Mouse (Mus musculus) ES-Bruce4 (cell line): ENCODE results near the gene Slc30a7. TPM values are rescaled to one million over a fixed set of nuclear protein-coding genes. Genes with fewer than 3 reads are reported as not detected.

Experiments
- H3K27ac ChIP-seq: 2 replicates; pipeline ENCODE4 v1.5.1; 2012; ENCODE audit warnings: low read length, inconsistent platforms; ENCODE audit not compliant: insufficient read depth
- H3K27me3 ChIP-seq: 2 replicates; pipeline ENCODE4 v1.6.1; 2012; ENCODE audit warnings: mild to moderate bottlenecking, low read length, inconsistent platforms; ENCODE audit not compliant: control insufficient read depth, poor library complexity, insufficient read depth, severe bottlenecking
- H3K36me3 ChIP-seq: 2 replicates; pipeline ENCODE4 v1.6.1; 2012; ENCODE audit warnings: inconsistent platforms, mild to moderate bottlenecking, low read length, moderate library complexity; ENCODE audit not compliant: control insufficient read depth, poor library complexity, insufficient read depth, severe bottlenecking
- H3K4me1 ChIP-seq: one replicate; pipeline ENCODE4 v1.8.1; 2011; ENCODE audit warnings: low read length; ENCODE audit not compliant: control insufficient read depth, insufficient read depth
- H3K4me3 ChIP-seq: 2 replicates; pipeline ENCODE4 v1.5.1; 2011; ENCODE audit warnings: low read depth, mild to moderate bottlenecking, low read length
- H3K9ac ChIP-seq: 2 replicates; pipeline ENCODE4 v1.6.1; 2012; ENCODE audit warnings: low read depth, mild to moderate bottlenecking, inconsistent platforms; ENCODE audit not compliant: poor library complexity, severe bottlenecking
- H3K9me3 ChIP-seq: replicated peaks from 2 replicates; pipeline ENCODE4 v1.6.1; 2012; ENCODE audit warnings: mild to moderate bottlenecking, low read length, inconsistent platforms; ENCODE audit not compliant: control insufficient read depth, poor library complexity, insufficient read depth, severe bottlenecking
- CTCF ChIP-seq: IDR thresholded peaks from one replicate; pipeline ENCODE4 v1.8.1; 2011; ENCODE audit warnings: low read depth, low read length
- EP300 ChIP-seq: IDR thresholded peaks from 2 replicates; pipeline ENCODE4 v1.6.1; 2011; ENCODE audit warnings: low read depth, low read length; ENCODE audit not compliant: insufficient read depth
- POLR2A ChIP-seq: IDR thresholded peaks from one replicate; pipeline ENCODE4 v1.8.1; 2011; ENCODE audit warnings: low read length; ENCODE audit not compliant: insufficient read depth
- polyA plus RNA-seq: library from polyadenylated mRNA; stranded (reverse); fragments of >200 nt; gene quantifications from 2 replicates; pipeline ENCODE4 v1.2.4, GENCODE M21; 2011; ENCODE audit warnings: low read depth; ENCODE audit not compliant: missing spikeins, insufficient read depth, insufficient read length

Gene Slc30a7
- polyA plus RNA-seq, 1 experiment = 27.7 TPM

DNA sequence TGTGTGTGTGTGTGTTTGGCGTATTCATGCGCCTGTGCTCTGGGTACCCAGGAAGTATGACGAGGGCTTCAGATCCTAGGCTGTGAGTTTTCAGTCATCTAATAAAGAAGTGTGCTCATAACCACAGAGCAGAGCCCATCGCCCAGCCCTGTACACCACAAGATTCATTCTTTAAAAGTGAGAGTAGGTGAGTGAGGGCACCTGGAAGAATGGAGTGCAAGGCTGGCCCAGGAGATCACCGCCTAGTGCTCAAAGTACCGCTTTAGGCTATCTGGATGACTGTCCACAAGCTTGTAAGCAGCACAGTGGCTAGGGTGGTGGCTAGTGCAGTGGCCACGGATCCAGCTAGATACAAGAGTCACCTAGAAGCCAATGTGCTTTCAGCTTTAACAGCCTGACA lies 50.0 kb downstream of the Slc30a7 start:
- no peaks in the 10 kb centered on the region for H3K4me1 ChIP-seq
- TF ChIP-seq CTCF (no peak), POLR2A (no peak), EP300 (no peak)
- H3K27me3 ChIP-seq = no peaks in the 10 kb centered on the region
- H3K9ac ChIP-seq = no peak overlapping the region
- H3K9me3 ChIP-seq = no peaks in the 10 kb centered on the region
- peaks cover 8% of the 10 kb centered on the region; the same call in 1 of the 2 replicates for H3K36me3 ChIP-seq
- H3K4me3 ChIP-seq = no peak overlapping the region
- H3K27ac ChIP-seq = no peak overlapping the region

DNA sequence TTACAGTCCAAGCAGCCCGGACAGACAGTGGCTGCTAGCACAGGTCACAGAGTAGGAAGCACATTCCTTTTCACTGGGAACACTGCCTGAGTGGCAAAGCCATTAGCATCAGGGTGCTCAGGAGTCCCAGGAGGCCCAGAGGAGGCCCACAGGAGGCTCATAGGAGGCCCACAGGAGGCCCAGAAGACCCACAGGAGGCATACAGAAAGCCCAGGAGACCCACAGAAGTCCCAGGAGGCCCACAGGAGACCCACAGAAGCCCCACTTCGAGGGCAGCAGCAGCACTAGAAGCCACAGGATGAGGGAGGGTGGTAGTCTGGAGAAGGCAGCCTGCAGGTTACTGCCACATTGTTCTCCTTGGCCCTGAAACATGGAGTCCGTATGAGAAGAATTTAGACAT lies 54.1 kb downstream of the Slc30a7 start:
- no peak overlapping the region for H3K27ac ChIP-seq
- H3K4me1 ChIP-seq = no peaks in the 10 kb centered on the region
- H3K9ac ChIP-seq = no peak overlapping the region
- TF ChIP-seq EP300 (no peak), POLR2A (no peak), CTCF (no peak)
- H3K9me3 ChIP-seq = no peaks in the 10 kb centered on the region
- H3K27me3 ChIP-seq = no peaks in the 10 kb centered on the region
- H3K36me3 ChIP-seq = peaks cover 8% of the 10 kb centered on the region; the same call in 1 of the 2 replicates
- H3K4me3 ChIP-seq = no peak overlapping the region

DNA sequence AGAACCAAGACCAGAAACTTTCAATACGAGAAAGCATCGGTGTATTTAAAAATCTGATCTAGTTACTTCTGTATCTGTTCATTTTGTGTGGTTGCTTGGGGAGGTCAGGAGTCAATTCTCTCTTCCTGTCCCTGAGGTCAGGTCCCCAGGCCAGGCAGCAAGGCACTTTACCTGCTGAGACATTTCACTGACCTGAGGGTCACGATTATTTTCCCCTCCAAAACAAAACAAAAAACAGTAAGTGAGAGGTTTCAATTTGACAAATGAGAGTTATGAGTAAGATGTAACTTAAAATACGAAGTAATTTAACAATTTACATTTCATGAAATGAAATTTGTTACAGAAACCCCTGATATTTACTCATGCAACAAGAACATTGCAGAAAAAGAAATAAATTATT lies 54.9 kb downstream of the Slc30a7 start:
- Histone ChIP-seq H3K4me1 (no peaks in the 10 kb centered on the region), H3K9ac (no peak overlapping the region), H3K27me3 (no peaks in the 10 kb centered on the region), H3K9me3 (no peaks in the 10 kb centered on the region), H3K27ac (no peak overlapping the region), H3K4me3 (no peak overlapping the region), H3K36me3 (peaks cover 8% of the 10 kb centered on the region; the same call in 1 of the 2 replicates)
- TF ChIP-seq CTCF (no peak), EP300 (no peak), POLR2A (no peak)

DNA sequence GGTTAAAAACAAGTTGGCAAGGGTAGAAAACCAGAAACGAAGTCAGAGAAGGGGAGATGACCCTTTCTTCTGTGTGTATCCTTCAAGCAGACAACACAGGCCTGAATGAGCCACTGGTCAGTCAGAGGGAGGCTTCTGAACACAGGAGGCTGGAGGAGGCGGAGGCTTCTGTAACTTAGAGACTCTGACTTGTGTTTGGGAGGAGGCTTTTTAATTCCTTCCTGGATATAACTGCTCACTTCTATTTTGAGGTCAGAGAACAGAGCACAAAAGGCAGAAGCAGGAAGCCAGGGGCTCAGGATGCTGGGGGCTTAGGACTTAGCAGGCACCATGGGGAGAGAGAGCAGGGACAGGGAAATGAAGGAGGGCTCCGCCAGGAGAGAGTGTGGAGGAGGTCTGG lies 56.0 kb downstream of the Slc30a7 start:
- H3K4me3 ChIP-seq = no peak overlapping the region
- no peak overlapping the region for H3K9ac ChIP-seq
- peaks cover 8% of the 10 kb centered on the region; the same call in 1 of the 2 replicates for H3K36me3 ChIP-seq
- no peak for TF ChIP-seq CTCF
- TF ChIP-seq EP300 = no peak
- no peak for TF ChIP-seq POLR2A
- H3K27me3 ChIP-seq = no peaks in the 10 kb centered on the region
- H3K9me3 ChIP-seq = no peaks in the 10 kb centered on the region
- H3K4me1 ChIP-seq = no peaks in the 10 kb centered on the region
- no peak overlapping the region for H3K27ac ChIP-seq

DNA sequence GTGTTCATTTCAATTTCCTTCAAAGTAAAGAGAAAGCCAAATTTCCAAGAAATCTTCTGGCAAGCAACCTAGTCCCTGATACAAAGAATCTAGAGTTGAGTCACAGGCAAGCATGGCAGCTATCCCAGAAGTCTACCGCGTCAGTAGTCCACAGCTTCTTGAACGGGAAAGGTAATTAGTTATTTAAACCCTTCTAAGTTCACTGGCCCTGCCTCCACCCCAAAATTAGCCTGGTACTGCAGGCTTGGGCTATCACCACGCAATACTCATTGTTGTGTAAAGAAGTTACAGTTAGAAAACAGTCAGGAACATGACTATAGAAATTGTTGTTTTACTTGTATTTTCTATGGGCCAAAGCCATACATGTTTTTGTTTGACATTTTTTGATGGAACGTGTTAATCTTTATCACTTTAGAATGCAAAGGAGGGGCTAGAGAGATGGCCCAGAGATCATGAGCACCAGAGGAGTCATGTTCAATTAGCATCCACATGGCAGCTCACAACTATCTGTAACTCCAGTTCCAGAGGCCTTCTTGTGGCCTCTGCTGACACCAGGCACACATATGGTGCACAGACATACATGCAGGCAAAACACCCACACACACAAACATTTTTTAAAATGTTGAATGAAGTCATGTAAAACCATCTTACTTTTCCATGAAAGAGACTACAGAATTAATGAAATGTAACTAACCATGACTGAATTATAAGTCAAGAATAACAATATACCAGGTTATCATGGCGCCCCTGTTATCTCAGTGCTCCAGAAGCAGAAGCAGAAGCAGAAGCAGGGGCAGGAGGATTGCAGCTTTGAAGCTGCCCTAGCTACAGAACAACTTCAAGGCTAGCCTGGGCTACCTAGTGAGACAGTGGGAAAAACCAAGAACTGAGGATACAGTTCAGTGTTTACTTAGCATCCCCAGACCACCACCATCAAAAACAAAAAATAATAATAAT lies 57.0 kb downstream of the Slc30a7 start:
- H3K9ac ChIP-seq = no peak overlapping the region
- H3K4me1 ChIP-seq = no peaks in the 10 kb centered on the region
- H3K4me3 ChIP-seq = no peak overlapping the region
- H3K27ac ChIP-seq = no peak overlapping the region
- H3K36me3 ChIP-seq = peaks cover 8% of the 10 kb centered on the region
- no peaks in the 10 kb centered on the region for H3K27me3 ChIP-seq
- H3K9me3 ChIP-seq = no peaks in the 10 kb centered on the region
- no peak for TF ChIP-seq CTCF
- TF ChIP-seq POLR2A = no peak
- TF ChIP-seq EP300 = no peak
